Mouse (Mus musculus) hindbrain, postnatal 0 days (tissue): Measurements from ENCODE around the gene Pip4k2a. TPM values are rescaled to one million over a fixed set of nuclear protein-coding genes. Genes with fewer than 3 reads are reported as not detected.

Experiments used
- ATAC-seq: fragments of 200-750 bp; cut with Nextera tagmentation; 2 replicates; pipeline ENCODE4 v1.8.0; 2017; ENCODE audit warnings: mild to moderate bottlenecking, moderate TSS enrichment, moderate library complexity
- DNase-seq: peaks from one replicate; pipeline ENCODE4 v3.0.0-alpha.2; 2015; ENCODE audit warnings: low spot score
- H3K27ac ChIP-seq: fragments of 300-500 bp; sonication (generic); 2 replicates; pipeline ENCODE4 v1.5.1; 2014; ENCODE audit warnings: mild to moderate bottlenecking
- H3K27me3 ChIP-seq: fragments of 300-500 bp; sonication (generic); 2 replicates; pipeline ENCODE4 v1.6.1; 2014; ENCODE audit warnings: low read length, mixed read lengths; ENCODE audit not compliant: insufficient read depth
- H3K36me3 ChIP-seq: fragments of 300-500 bp; sonication (generic); 2 replicates; pipeline ENCODE4 v1.6.1; 2014; ENCODE audit warnings: low read length, mixed read lengths; ENCODE audit not compliant: insufficient read depth
- H3K4me1 ChIP-seq: fragments of 300-500 bp; sonication (generic); 2 replicates; pipeline ENCODE4 v1.6.1; 2014; ENCODE audit warnings: antibody characterized with exemption, low read length, mixed read lengths; ENCODE audit not compliant: insufficient read depth
- H3K4me2 ChIP-seq: fragments of 300-500 bp; sonication (generic); 2 replicates; pipeline ENCODE4 v1.6.1; 2014; ENCODE audit warnings: low read depth, mild to moderate bottlenecking, low read length, moderate library complexity, mixed read lengths
- H3K4me3 ChIP-seq: fragments of 300-500 bp; sonication (generic); 2 replicates; pipeline ENCODE4 v1.5.1; 2014; ENCODE audit warnings: low read length
- H3K9ac ChIP-seq: fragments of 300-500 bp; sonication (generic); replicated peaks from 2 replicates; pipeline ENCODE4 v1.6.1; 2014; ENCODE audit warnings: mild to moderate bottlenecking, low read length, moderate library complexity, mixed read lengths
- H3K9me3 ChIP-seq: fragments of 300-500 bp; sonication (generic); 2 replicates; pipeline ENCODE4 v1.6.1; 2016; ENCODE audit warnings: low read length, mixed read lengths
- CTCF ChIP-seq: IDR thresholded peaks from 2 replicates; pipeline ENCODE4 v1.5.1; 2016; ENCODE audit warnings: antibody characterized with exemption, control low read depth, low read depth
- WGBS: fragments of 180-500 bp; shearing (Covaris S2); extraction: QIAGEN DNeasy Blood & Tissue Kit; methylation state at CpG from one replicate; pipeline ENCODE4 v1.1.7; 2014; 5-methylcytosine and 5-hydroxymethylcytosine counted together
- polyA plus RNA-seq: library from polyadenylated mRNA; unstranded; fragments of >200 nt; fragmentation: Nextera tagmentation; extraction: Ambion mirVana; gene quantifications from 2 replicates; pipeline ENCODE4 v1.2.1, GENCODE M21; 2015
- total RNA-seq: library from RNA; depleted of rRNA; stranded (reverse); fragments of >200 nt; gene quantifications from 2 replicates; pipeline ENCODE4 v1.2.3, GENCODE M21; 2014

Pip4k2a gene
- total and polyA plus RNA-seq, 2 experiments from 2014 or later = 5.5 to 8.2 TPM

DNA sequence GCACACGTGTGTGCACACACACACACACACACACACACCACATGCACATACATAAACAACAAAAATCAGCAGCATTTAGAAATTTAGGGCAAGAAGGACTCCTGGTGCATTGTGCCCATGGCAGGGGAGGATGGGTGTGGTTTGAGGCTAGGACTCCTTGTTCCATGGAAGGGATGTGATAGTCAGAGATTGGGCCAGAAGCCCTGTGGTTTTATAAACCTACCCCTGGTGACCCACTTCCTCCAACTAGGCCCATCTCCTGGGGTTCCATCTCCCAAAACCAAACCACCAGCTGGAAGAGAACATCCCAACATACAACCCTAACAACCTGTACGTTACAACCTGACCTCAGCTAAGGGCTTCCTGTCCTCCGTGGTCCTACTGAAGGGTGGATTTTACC lies 35.4 kb downstream of the Pip4k2a start:
- Histone ChIP-seq H3K27ac (no peak overlapping the region), H3K9ac (no peak overlapping the region), H3K4me2 (no peak overlapping the region), H3K27me3 (no peaks in the 10 kb centered on the region), H3K4me3 (no peak overlapping the region), H3K4me1 (no peaks in the 10 kb centered on the region), H3K9me3 (no peaks in the 10 kb centered on the region), H3K36me3 (no peaks in the 10 kb centered on the region)
- TF ChIP-seq CTCF = no peak
- ATAC-seq (no peak), DNase-seq (no peak)
- 79% methylated on average over 3 of the region's 3 CpGs for WGBS

DNA sequence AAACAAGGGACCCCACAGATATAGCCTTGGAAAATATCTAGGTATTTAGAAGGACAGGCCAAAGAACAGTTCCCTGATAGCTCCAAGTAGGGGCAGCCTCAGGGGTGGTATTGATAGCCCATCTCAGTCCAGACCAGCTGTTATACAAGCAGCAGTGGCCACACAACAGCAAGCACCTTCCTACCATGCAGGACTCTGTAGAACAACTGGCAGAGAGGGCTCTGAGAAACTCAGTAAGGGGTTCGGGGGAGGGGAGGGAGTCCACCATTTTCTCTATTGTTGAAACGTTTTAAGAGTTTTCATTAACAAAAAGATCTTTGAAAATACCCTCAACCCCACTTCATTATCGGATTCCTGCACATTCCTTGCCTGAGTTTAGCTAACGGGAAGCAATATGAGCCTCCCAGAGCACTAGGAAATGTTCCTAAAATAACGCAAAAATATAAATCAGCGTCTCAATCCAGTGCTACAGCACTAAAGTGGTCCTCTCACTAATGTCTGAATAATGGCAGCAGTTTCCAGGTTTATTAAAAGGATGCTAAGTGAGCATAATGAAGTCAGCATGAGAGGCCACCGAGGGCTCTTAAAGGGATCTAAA lies 37.5 kb downstream of the Pip4k2a start:
- DNase-seq (no peak), ATAC-seq (no peak)
- 44% methylated on average over 7 of the region's 7 CpGs for WGBS
- no peak for TF ChIP-seq CTCF
- H3K27me3 ChIP-seq = no peaks in the 10 kb centered on the region
- no peak overlapping the region for H3K4me3 ChIP-seq
- H3K27ac ChIP-seq = no peak overlapping the region
- no peaks in the 10 kb centered on the region for H3K4me1 ChIP-seq
- H3K36me3 ChIP-seq = no peaks in the 10 kb centered on the region
- no peak overlapping the region for H3K9ac ChIP-seq
- no peaks in the 10 kb centered on the region for H3K9me3 ChIP-seq
- H3K4me2 ChIP-seq = no peak overlapping the region

DNA sequence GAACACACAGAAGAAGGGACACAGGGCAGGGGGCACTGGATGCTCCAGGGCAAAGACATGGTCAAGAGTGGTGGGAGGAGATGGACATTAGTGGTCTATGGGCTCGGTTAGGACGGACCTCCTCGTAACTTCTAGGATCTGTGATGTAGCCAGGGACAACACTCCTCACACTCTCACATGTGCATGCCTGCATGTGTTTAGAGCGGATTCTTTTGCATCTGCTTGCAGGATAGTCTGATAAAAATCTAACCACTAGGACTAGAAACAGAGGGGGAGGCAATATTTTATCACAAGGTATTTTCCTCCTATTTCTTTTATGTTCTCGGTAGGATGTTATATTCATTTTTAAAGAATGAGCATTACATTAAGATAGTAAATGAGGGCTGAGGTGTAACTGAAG lies 38.4 kb downstream of the Pip4k2a start:
- ATAC-seq = no peak
- H3K4me2 ChIP-seq = no peak overlapping the region
- WGBS = 93% methylated on average over 5 of the region's 5 CpGs

DNA sequence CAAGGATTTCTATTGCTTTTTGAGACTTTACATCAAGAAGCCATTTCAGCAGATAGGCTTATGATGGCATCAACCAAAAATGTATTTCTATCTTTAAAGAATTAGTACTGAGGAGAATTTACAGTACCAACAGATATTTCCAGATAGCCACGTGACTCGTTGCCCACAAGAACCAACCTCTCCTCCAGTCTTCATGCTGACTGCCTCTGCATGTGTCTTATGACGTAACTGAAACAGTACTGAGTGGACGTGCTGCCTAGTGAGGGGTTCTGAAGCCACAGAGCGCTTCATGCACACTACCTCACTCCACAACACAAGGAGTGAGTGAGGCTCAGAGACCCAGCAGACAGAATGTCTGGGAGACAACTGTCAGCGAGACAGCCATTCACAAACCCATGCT lies 38.9 kb downstream of the Pip4k2a start:
- H3K9ac ChIP-seq = no peak overlapping the region
- no peak overlapping the region for H3K27ac ChIP-seq
- TF ChIP-seq CTCF = no peak
- no peak overlapping the region for H3K4me3 ChIP-seq
- no peaks in the 10 kb centered on the region for H3K36me3 ChIP-seq
- no peak overlapping the region for H3K4me2 ChIP-seq
- no peaks in the 10 kb centered on the region for H3K27me3 ChIP-seq
- 93% methylated on average over 6 of the region's 6 CpGs for WGBS
- no peaks in the 10 kb centered on the region for H3K9me3 ChIP-seq
- DNase-seq (no peak), ATAC-seq (no peak)
- H3K4me1 ChIP-seq = no peaks in the 10 kb centered on the region

More for the DNA sequence above, 38.4 kb downstream of the Pip4k2a start:
- no peak overlapping the region for H3K4me3 ChIP-seq
- H3K27me3 ChIP-seq = no peaks in the 10 kb centered on the region
- no peak overlapping the region for H3K9ac ChIP-seq
- H3K9me3 ChIP-seq = no peaks in the 10 kb centered on the region
- no peaks in the 10 kb centered on the region for H3K36me3 ChIP-seq
- DNase-seq = no peak
- no peaks in the 10 kb centered on the region for H3K4me1 ChIP-seq
- H3K27ac ChIP-seq = no peak overlapping the region
- no peak for TF ChIP-seq CTCF

DNA sequence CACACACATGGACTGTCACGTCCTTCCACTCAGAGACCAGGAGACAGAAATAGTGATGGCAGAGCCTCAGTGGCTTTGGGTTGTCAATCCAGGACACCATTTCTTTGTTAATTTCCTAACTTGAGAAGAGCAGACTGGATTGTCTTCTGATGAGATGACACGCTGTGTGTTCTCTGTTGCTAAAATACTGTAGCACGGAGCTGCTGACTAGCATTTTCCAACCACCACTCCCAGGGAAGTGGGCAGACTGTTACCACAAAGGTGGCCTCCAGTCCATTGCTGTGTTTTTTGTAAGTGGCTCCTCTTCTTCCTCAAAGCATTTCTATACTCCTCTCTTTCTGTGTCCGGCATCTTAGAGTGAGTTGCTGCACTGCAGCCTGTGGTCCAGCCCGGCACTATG lies 39.4 kb downstream of the Pip4k2a start:
- ATAC-seq (no peak), DNase-seq (no peak)
- H3K9me3 ChIP-seq = no peaks in the 10 kb centered on the region
- H3K27ac ChIP-seq = no peak overlapping the region
- no peak overlapping the region for H3K9ac ChIP-seq
- no peak for TF ChIP-seq CTCF
- no peak overlapping the region for H3K4me3 ChIP-seq
- H3K27me3 ChIP-seq = no peaks in the 10 kb centered on the region
- 92% methylated on average over 5 of the region's 5 CpGs for WGBS
- H3K4me2 ChIP-seq = no peak overlapping the region
- H3K36me3 ChIP-seq = no peaks in the 10 kb centered on the region
- H3K4me1 ChIP-seq = no peaks in the 10 kb centered on the region

DNA sequence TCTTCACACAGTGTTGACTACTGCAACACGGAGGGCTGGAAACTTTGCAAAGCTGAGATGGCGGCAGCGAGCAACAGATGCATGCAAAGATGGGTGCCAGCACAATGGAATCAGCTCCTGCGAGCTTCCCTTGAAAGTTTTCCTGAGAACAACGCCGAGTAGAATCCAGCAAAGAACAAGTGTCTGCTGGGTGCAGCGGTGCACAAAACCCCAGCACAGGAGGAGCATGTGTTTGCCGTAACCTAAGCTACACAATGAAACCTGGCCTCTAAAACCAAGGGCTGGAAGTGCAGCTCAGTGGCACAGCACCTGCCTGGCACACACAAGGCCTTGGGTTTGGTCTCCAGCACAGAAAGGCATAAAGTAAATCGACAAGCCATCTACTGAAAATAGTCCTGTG lies 39.9 kb downstream of the Pip4k2a start:
- no peak for DNase-seq
- no peak for TF ChIP-seq CTCF
- H3K9me3 ChIP-seq = no peaks in the 10 kb centered on the region
- H3K27me3 ChIP-seq = no peaks in the 10 kb centered on the region
- no peaks in the 10 kb centered on the region for H3K4me1 ChIP-seq
- no peak overlapping the region for H3K4me3 ChIP-seq
- H3K36me3 ChIP-seq = no peaks in the 10 kb centered on the region
- H3K4me2 ChIP-seq = no peak overlapping the region
- WGBS = 76% methylated on average over 9 of the region's 9 CpGs
- H3K27ac ChIP-seq = no peak overlapping the region
- no peak for ATAC-seq
- H3K9ac ChIP-seq = no peak overlapping the region

DNA sequence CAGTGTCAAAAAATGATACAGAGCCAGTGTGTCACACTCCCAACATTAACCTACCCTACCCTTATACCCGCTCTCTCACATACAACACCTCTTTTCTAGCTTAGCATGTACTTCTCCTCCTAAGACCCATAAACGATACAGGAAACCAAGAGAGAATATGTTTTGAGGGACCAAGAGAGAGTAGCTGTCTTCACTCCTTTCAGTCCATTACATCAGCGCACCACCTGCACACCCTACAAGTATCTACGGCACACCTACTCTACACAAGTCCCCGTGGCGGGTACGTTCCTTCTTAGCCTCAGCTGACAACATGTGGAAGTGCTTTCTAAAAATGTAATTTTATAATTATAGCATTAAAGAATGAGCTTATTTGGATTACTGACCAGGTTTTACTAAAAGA lies 40.5 kb downstream of the Pip4k2a start:
- 91% methylated on average over 7 of the region's 7 CpGs for WGBS
- TF ChIP-seq CTCF = no peak
- H3K27ac ChIP-seq = no peak overlapping the region
- no peak overlapping the region for H3K4me2 ChIP-seq
- H3K36me3 ChIP-seq = no peaks in the 10 kb centered on the region
- H3K4me1 ChIP-seq = no peaks in the 10 kb centered on the region
- H3K9me3 ChIP-seq = no peaks in the 10 kb centered on the region
- ATAC-seq (no peak), DNase-seq (no peak)
- no peak overlapping the region for H3K9ac ChIP-seq
- H3K4me3 ChIP-seq = no peak overlapping the region
- H3K27me3 ChIP-seq = no peaks in the 10 kb centered on the region
